Mouse (Mus musculus): ENCODE results near the gene Elovl6.

Gene Elovl6

GRCm38 (mm10) chr3:129645409-129645808, 113.3 kb downstream of the Elovl6 start:
- DNase-seq (ENCODE audit: low read depth, low spot score) = no peak

- DNase-seq (ENCODE audit: low read depth, low spot score) = no peak
Observed at GRCm38 (mm10) chr3:129646781-129647180, 114.6 kb downstream of the Elovl6 start.

- no peak for DNase-seq (ENCODE audit: low read depth, low spot score)
Observed at GRCm38 (mm10) chr3:129647312-129647711, 115.2 kb downstream of the Elovl6 start.

GRCm38 (mm10) chr3:129648598-129648997, 116.4 kb downstream of the Elovl6 start:
- DNase-seq (ENCODE audit: low read depth, low spot score) = no peak

- peak; percentile 53 for DNase-seq (ENCODE audit: low read depth, low spot score)
Observed at GRCm38 (mm10) chr3:129649586-129650292, 117.6 kb downstream of the Elovl6 start.

- no peak for DNase-seq (ENCODE audit: low read depth, low spot score)
Observed at GRCm38 (mm10) chr3:129650293-129650612, 118.1 kb downstream of the Elovl6 start.

- no peak for DNase-seq (ENCODE audit: low read depth, low spot score)
Observed at GRCm38 (mm10) chr3:129650931-129651330, 118.8 kb downstream of the Elovl6 start.

GRCm38 (mm10) chr3:129651765-129652164, 119.6 kb downstream of the Elovl6 start:
- no peak for DNase-seq (ENCODE audit: low read depth, low spot score)

- DNase-seq (ENCODE audit: low read depth, low spot score) = no peak
Observed at GRCm38 (mm10) chr3:129652476-129652875, 120.3 kb downstream of the Elovl6 start.

GRCm38 (mm10) chr3:129656540-129656939, 124.4 kb downstream of the Elovl6 start:
- no peak for DNase-seq (ENCODE audit: low read depth, low spot score)

- no peak for DNase-seq (ENCODE audit: low read depth, low spot score)
Observed at GRCm38 (mm10) chr3:129657222-129657621, 125.1 kb downstream of the Elovl6 start.

- DNase-seq (ENCODE audit: low read depth, low spot score) = no peak
Observed at GRCm38 (mm10) chr3:129657775-129658174, 125.6 kb downstream of the Elovl6 start.

- DNase-seq (ENCODE audit: low read depth, low spot score) = no peak
Observed at GRCm38 (mm10) chr3:129658776-129659175, 126.6 kb downstream of the Elovl6 start.

GRCm38 (mm10) chr3:129663906-129664305, 131.8 kb downstream of the Elovl6 start:
- DNase-seq (ENCODE audit: low read depth, low spot score) = no peak

GRCm38 (mm10) chr3:129675923-129676322, 143.8 kb downstream of the Elovl6 start:
- DNase-seq (ENCODE audit: low read depth, low spot score) = no peak

GRCm38 (mm10) chr3:129680258-129680657, 148.1 kb downstream of the Elovl6 start:
- DNase-seq (ENCODE audit: low read depth, low spot score) = no peak

- no peak for DNase-seq (ENCODE audit: low read depth, low spot score)
Observed at GRCm38 (mm10) chr3:129681841-129682240, 149.7 kb downstream of the Elovl6 start.

GRCm38 (mm10) chr3:129682389-129682788, 150.2 kb downstream of the Elovl6 start:
- DNase-seq (ENCODE audit: low read depth, low spot score) = no peak

- DNase-seq (ENCODE audit: low read depth, low spot score) = no peak
Observed at GRCm38 (mm10) chr3:129683060-129683679, 151.0 kb downstream of the Elovl6 start.

GRCm38 (mm10) chr3:129686196-129686595, 154.0 kb downstream of the Elovl6 start:
- no peak for DNase-seq (ENCODE audit: low read depth, low spot score)

GRCm38 (mm10) chr3:129686698-129687333, 154.7 kb downstream of the Elovl6 start:
- peak; percentile 75 for DNase-seq (ENCODE audit: low read depth, low spot score)

GRCm38 (mm10) chr3:129687429-129687828, 155.3 kb downstream of the Elovl6 start:
- DNase-seq (ENCODE audit: low read depth, low spot score) = no peak
